Mouse (Mus musculus): ENCODE results near the gene Natd1.

Natd1 gene

DNA sequence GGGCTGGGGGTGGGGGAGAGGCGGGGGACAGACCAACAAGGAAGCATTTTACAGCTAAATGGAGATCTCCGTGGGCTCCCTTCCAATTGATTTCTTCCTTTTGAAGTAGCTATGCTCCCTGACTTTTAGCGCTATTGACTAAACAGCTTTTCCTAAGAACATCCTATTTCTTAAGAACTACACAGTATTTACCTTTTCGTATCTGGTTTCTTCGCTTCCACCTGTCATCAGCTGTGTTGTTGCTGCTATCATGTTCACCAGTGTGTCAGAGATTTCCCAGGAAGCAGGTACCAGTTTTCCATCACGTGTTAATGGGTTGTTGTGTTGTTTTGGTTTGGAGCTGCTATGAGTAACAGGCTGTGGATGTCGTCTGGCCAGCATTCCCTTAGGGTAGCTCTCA lies at the start of gene Natd1:
TSS of gene Natd1 (minus strand) at position 260 of the 400 bp plus-strand sequence.
- DNase-seq (ENCODE audit: inconsistent age in 2 of 2, low spot score in 1 of 2): no peak

DNA sequence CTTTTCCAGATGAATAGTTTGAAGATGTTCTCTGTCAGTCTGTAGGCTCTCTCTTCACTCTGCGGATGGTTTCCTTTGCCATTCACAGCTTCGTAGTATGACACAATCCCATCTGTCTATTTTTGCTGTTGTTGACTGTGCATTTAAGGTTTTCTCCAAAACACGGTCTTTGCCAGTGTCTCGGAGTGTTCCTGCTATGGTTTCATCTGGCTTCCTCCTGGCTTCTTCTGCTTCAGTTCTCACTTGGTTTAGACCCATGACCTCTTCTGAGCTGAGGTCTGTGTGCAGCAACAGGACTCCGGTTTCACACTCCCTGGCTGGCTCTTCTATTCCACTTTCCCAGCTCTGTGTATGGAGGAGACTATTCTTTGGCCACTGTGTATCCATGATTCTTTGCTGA lies 48.2 kb upstream of the Natd1 start:
- no peak for DNase-seq (ENCODE audit: inconsistent age in 2 of 2, low spot score in 1 of 2)

GRCm38 (mm10) chr11:60961176-60961575 lies 46.6 kb upstream of the Natd1 start:
- DNase-seq (ENCODE audit: inconsistent age in 2 of 2, low spot score in 1 of 2): no peak

GRCm38 (mm10) chr11:60958948-60959347 lies 44.4 kb upstream of the Natd1 start:
- no peak for DNase-seq (ENCODE audit: inconsistent age in 2 of 2, low spot score in 1 of 2)

GRCm38 (mm10) chr11:60955621-60956383 lies 41.3 kb upstream of the Natd1 start:
- DNase-seq (ENCODE audit: inconsistent age in 2 of 2, low spot score in 1 of 2): peak in 1 of 2 experiments; percentile 24

DNA sequence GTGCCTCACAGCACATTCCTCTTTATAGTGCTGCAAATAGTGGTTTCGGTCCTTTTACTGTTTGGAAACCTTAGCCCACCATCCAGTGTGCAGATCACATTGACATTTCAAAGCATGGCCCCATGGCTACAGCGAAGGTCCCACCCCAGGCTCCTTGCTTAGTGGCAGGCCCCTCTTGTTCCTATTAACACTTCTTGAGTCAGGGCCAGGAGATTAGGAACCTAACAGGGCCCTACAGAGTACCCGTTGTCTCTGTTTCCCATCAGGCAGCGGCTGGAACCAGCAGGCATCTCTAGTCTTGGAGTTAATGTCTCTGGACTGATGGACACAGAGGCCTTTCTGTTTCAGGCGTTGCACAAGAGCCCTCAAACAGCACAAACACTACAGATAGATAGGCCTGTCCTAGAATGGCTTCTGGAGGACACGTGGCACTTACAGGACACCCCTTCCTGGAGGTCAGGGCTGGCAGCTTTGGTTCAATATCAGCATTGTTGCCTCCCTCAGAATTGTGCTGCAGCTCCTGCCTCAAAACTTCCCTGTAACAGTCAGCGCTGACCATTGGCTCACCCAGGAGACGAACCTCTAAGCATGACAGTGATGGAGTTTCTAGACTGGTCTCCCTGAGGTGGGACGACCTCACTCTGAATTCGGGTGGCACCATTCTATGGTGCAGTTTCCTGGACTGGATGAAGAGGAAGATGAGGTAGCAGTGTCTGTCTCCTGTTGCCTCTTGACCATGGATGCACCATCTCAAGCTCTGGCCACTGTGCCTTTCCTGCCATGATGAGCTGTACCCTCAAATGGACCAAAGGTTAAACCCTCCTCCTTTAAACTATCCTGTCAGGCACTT lies 39.9 kb upstream of the Natd1 start:
- DNase-seq (ENCODE audit: inconsistent age in 2 of 2, low spot score in 1 of 2): peak in 1 of 2 experiments; percentile 48

DNA sequence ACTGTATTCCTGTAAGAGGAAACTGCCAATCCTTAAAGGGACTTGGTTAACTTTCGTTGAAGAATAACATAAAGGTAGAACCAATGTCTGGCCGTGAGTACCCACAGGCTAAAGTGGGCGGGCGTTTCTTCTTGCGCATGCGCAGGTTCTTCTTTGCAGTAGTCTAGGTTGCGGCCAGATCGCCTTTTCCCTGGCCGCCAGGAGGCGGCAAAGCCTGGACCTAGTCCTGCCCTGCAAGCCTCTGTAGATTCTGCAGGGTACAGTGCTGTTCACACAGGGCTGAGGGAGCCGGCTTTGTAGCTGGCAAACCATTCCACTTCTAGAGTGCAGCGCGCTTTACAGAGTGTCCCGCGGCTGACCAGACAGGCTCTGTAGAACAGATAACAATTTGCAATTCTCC lies 39.3 kb upstream of the Natd1 start:
- DNase-seq (ENCODE audit: inconsistent age in 2 of 2, low spot score in 1 of 2): peak; percentile 91 to 95

GRCm38 (mm10) chr11:60952986-60953385 lies 38.4 kb upstream of the Natd1 start:
- DNase-seq (ENCODE audit: inconsistent age in 2 of 2, low spot score in 1 of 2): peak in 1 of 2 experiments; percentile 53

- DNase-seq (ENCODE audit: inconsistent age in 2 of 2, low spot score in 1 of 2): peak in 1 of 2 experiments; percentile 26
These were observed 37.8 kb upstream of the Natd1 start for GRCm38 (mm10) chr11:60952362-60952761.

- DNase-seq (ENCODE audit: inconsistent age in 2 of 2, low spot score in 1 of 2): no peak
These were observed 37.3 kb upstream of the Natd1 start for GRCm38 (mm10) chr11:60951896-60952295.

DNA sequence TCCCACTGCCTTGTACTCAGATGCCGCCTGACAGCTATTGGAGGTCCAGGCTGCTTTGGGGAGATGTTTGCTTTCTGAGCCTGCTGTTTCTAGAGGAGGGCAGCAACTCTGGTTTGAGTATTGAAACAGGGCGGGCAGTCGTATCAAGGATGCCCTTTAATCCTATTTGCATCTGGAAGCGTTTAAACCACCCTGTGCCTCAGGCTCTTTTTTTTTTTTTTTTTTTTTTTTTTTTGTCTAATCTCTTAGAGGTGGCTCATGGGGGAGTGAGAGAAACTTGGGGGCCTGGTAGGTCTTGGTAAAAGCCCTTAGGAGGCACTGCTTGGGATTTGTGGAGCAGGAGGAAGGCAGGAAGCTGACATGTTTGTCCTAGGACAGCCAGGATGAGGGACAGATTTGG lies 30.5 kb upstream of the Natd1 start:
- DNase-seq (ENCODE audit: inconsistent age in 2 of 2, low spot score in 1 of 2): no peak

- peak in 1 of 2 experiments; percentile 19 for DNase-seq (ENCODE audit: inconsistent age in 2 of 2, low spot score in 1 of 2)
These were observed 27.9 kb upstream of the Natd1 start for GRCm38 (mm10) chr11:60942263-60943015.

DNA sequence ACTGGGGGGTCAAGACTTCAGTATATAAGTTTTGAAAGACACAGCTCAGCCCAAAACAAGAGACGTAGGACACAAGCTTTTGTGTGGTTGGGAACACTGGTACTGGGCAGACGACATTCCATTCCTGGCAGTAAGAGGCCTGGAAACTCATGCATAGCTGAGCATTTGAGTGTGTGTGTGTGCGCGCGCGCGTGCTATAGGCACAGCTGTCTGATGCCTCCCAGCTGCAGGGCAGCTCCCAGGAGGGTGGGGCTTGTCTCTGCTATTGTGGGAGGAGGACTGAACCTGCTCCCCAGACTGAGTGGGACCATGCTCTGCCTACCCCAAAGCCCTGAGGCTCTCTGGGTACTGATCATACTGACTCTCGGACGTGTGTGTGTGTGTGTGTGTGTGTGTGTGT lies 26.8 kb upstream of the Natd1 start:
- DNase-seq (ENCODE audit: inconsistent age in 2 of 2, low spot score in 1 of 2): peak in 1 of 2 experiments; percentile 14

DNA sequence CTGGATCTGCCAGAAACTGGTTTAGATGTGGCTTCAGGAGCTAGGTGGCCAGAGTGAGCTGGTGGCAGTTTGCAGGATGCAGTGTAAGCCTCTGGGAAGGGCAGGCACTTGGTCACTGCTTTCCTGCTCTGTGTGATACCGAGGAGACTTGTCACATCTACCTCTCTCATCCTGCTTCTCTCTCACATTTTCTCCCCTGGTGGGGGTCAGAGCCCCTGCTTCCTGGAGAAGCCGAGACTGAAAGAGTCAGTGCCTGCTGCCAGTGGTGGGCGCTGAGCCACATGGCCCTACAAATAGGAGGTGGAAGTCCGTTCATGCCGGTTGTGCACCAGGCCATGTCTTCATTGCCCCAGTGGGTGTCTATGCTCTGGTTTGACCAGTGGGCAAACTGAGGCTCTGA lies 26.0 kb upstream of the Natd1 start:
- DNase-seq (ENCODE audit: inconsistent age in 2 of 2, low spot score in 1 of 2): no peak

DNA sequence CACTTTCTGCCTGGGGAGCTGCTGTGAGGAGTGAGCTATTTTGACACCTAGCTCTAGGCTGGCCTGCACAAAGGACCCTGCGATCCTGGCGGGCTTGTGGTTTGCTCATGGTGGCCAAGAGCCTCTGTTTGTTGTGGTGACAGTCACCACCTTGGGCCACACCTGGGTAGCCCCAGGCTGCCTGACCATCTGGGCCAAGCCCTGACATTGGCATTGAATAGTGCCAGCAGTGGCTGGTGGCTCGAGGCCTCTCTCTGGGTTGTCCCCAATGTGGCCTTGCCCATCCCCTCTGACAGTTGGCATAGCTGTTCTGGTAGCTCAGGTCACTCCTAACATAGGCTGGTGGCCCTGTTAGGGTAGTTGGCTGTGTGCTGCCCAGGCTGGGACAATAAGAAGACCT lies 24.9 kb upstream of the Natd1 start:
- no peak for DNase-seq (ENCODE audit: inconsistent age in 2 of 2, low spot score in 1 of 2)

- no peak for DNase-seq (ENCODE audit: inconsistent age in 2 of 2, low spot score in 1 of 2)
These were observed 23.1 kb upstream of the Natd1 start for GRCm38 (mm10) chr11:60937611-60938010.

GRCm38 (mm10) chr11:60935975-60936373 lies 21.4 kb upstream of the Natd1 start:
- no peak for DNase-seq (ENCODE audit: inconsistent age in 2 of 2, low spot score in 1 of 2)

GRCm38 (mm10) chr11:60935326-60935974 lies 20.9 kb upstream of the Natd1 start:
- DNase-seq (ENCODE audit: inconsistent age in 2 of 2, low spot score in 1 of 2): peak; percentile 93 to 96

GRCm38 (mm10) chr11:60934795-60935194 lies 20.2 kb upstream of the Natd1 start:
- DNase-seq (ENCODE audit: inconsistent age in 2 of 2, low spot score in 1 of 2): no peak

GRCm38 (mm10) chr11:60933178-60933930 lies 18.8 kb upstream of the Natd1 start:
- DNase-seq (ENCODE audit: inconsistent age in 2 of 2, low spot score in 1 of 2): peak; percentile 84 to 94

Data from adrenal gland, adult (tissue).